Mouse (Mus musculus): Measurements from ENCODE around the gene Gm4788. TPM values are rescaled to one million over a fixed set of nuclear protein-coding genes. Genes with fewer than 3 reads are reported as not detected.
"Not testable (repeated sequence)": the region's sequence is repeated elsewhere in the genome, so short reads cannot be mapped to it uniquely, and the experiment has no call there.

The Gm4788 gene
- not detected in 2 replicates for polyA plus RNA-seq (2012; ENCODE audit: insufficient read depth, insufficient read length, missing spikeins)

- no peak within 1 kb of the TSS for H3K4me3 ChIP-seq (ENCODE audit: insufficient read depth, low read depth, low read length)
- H3K27ac ChIP-seq (replicated peaks; ENCODE audit: low read depth, low read length), result no peak within 1 kb of the TSS
- H3K4me1 ChIP-seq (ENCODE audit: control insufficient read depth, insufficient read depth, insufficient read length, low read length), result no peaks in the 10 kb centered on the region
Observed at GRCm38 (mm10) chr1:139781143-139781542, at the start of gene Gm4788. Gene Gm4788, minus strand, starts transcription at chr1:139781243.

GRCm38 (mm10) chr1:139808594-139808993 lies 27.6 kb upstream of the Gm4788 start:
- no peaks in the 10 kb centered on the region for H3K4me1 ChIP-seq (ENCODE audit: control insufficient read depth, insufficient read depth, insufficient read length, low read length)
- no peak overlapping the region for H3K27ac ChIP-seq (replicated peaks; ENCODE audit: low read depth, low read length)
- no peak overlapping the region for H3K4me3 ChIP-seq (ENCODE audit: insufficient read depth, low read depth, low read length)

DNA sequence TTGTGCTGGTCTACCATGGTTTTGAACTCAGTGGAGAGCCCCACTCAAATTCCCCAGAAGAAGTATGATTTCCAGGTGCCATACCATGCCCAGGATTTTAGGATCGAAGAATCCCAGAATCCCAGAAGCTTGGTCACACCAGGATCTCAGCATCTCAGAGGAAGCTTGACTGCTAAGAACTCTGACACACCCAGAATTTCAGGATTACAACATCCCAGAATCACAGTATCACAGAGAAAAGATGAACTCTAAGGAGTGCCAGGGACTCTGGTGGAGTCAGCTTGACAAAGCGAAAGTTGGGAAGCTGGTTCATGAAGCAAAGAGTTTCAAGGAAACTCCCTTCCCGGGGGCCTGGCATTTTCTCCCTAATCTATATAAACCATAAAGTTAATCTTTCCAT lies 11.1 kb downstream of the Gm4788 start:
- H3K4me1 ChIP-seq (ENCODE audit: control insufficient read depth, insufficient read depth, insufficient read length, low read length); H3K4me3 ChIP-seq (ENCODE audit: insufficient read depth, low read depth, low read length); H3K27ac ChIP-seq (replicated peaks; ENCODE audit: low read depth, low read length): not testable (repeated sequence)

DNA sequence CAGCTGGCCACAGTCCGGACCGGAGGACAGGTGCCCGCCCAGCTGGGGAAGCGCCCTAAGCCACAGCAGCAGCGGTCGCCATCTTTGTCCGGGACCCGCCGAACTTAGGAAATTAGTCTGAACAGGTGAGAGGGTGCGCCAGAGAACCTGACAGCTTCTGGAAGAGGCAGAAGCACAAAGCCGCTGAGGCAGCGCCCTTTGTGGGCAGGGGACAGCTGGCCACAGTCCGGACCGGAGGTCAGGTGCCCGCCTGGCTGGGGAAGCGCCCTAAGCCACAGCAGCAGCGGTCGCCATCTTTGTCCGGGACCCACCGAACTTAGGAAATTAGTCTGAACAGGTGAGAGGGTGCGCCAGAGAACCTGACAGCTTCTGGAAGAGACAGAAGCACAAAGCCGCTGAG lies 64.4 kb downstream of the Gm4788 start:
- not testable (repeated sequence) for H3K27ac ChIP-seq (replicated peaks; ENCODE audit: low read depth, low read length); H3K4me1 ChIP-seq (ENCODE audit: control insufficient read depth, insufficient read depth, insufficient read length, low read length); H3K4me3 ChIP-seq (ENCODE audit: insufficient read depth, low read depth, low read length)

GRCm38 (mm10) chr1:139716249-139716648 lies 64.8 kb downstream of the Gm4788 start:
- not testable (repeated sequence) for H3K27ac ChIP-seq (replicated peaks; ENCODE audit: low read depth, low read length); H3K4me1 ChIP-seq (ENCODE audit: control insufficient read depth, insufficient read depth, insufficient read length, low read length); H3K4me3 ChIP-seq (ENCODE audit: insufficient read depth, low read depth, low read length)

DNA sequence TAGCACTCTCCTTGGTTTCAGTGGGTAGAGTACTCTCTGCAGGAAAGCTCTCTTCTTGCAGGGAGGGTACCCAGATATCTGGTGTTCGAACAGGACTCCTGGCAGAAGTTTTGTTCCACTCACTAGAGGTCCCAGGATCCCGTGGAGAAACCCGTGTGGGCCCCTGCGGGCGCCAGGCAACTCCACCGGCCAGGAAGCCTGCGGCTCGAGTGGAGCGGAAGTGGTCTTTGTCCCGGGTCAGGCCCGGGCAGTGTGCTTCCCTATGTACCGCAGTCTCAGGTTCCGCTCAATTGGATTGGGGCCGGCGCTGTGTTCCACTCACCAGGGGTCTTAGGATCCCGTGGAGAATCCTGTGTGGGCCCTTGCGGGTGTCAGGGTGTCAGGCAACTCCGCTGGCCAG lies 131.1 kb downstream of the Gm4788 start:
- not testable (repeated sequence) for H3K27ac ChIP-seq (replicated peaks; ENCODE audit: low read depth, low read length); H3K4me3 ChIP-seq (ENCODE audit: insufficient read depth, low read depth, low read length); H3K4me1 ChIP-seq (ENCODE audit: control insufficient read depth, insufficient read depth, insufficient read length, low read length)

Other genes starting within 250 kb of the Gm4788 start
- not detected in 2 replicates for gene Cfhr1, start 221.0 kb downstream of the Gm4788 start, polyA plus RNA-seq (2012; ENCODE audit: insufficient read depth, insufficient read length, missing spikeins)
- 0.75 TPM in 1 of 2 replicates, not detected in the other for gene Cfhr2, start 77.5 kb upstream of the Gm4788 start, polyA plus RNA-seq (2012; ENCODE audit: insufficient read depth, insufficient read length, missing spikeins)

Measured in brown adipose tissue, adult 24 weeks (tissue).